Mouse (Mus musculus): ENCODE results near the gene Pafah2.

Gene Pafah2

DNA sequence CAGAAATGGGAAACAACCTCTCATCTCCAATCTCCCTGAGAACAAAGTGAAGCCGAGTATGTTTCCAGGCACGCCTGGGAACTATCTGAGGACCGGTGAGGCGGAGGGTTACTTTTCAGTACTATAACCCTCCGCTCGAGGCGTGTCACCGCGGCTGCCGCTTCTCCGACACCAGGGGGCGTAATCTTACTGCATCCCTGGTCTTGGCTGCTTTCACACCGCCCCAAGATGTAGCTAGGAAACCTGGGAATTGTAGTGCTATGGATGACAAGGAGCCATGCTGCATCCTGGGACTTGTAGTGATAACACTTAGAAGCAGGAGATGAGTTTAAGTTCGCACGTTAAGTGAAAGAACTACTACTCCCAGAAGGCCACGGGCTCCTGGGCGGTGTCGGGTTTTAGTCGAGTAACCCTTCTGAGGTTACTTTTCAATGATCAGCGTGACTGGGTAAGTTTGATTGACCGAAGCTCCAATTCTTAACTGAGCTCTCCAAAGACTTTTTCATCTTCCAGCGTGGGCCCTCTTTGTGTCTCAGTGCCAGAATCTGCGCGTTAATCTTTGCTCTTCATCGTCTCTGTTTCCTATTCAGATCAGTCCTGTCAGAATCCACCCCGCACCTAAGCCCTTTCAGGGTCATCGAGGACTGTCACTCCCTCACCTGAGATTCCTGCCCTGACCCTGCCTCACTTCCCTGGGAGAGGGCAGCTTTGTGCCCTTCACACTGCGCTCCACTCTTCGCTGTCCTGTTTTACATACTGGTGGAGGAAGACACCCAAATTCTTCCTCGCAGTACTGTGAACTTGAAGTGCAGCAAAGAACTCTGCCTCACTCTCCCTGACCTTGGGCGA is at the start of gene Pafah2:
Gene Pafah2 (plus strand): TSS at position 344 of the 849 bp plus-strand sequence.
- peak; percentile 90 for DNase-seq

DNA sequence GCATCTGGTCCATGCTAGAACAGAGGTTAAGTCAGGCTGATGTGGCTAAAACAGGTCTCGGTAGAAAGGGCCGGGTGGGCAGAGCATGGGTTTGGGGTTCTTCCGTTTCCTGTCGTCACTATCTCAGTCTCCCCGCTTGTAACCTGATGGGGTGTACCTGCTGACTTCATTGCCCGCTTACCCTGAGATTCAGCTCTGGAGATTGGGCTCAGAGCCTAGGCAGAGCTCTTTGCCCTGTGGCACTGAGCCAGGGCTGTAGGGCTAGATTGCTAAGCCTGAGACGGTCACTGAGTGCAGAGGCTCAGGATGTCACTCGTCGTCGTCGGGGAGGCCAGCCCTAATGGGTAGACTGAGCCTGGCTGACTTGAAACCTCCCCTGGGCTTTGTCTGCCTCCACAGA is 48.0 kb upstream of the Pafah2 start:
- no peak for DNase-seq

- DNase-seq: no peak
Observed at GRCm38 (mm10) chr4:134348545-134348944, 47.6 kb upstream of the Pafah2 start.

DNA sequence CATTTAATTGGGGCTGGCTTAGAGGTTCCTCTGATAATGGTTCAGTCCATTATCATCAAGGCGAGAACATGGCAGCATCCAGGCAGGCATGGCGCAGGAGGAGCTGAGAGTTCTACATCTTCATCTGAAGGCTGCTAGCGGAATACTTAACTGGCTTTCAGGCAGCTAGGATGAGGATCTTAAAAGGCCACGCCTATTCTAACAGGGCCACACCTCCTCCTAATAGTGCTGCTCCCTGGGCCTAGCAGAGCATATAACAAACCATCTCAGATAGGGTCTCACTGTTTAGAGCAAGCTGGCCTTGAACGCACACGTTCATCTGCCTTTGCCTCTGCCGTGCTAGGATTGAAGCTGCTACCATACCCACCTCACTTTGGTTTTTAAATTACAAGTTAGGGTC is 46.3 kb upstream of the Pafah2 start:
- no peak for DNase-seq

- no peak for DNase-seq
Observed at GRCm38 (mm10) chr4:134350641-134351040, 45.5 kb upstream of the Pafah2 start.

DNA sequence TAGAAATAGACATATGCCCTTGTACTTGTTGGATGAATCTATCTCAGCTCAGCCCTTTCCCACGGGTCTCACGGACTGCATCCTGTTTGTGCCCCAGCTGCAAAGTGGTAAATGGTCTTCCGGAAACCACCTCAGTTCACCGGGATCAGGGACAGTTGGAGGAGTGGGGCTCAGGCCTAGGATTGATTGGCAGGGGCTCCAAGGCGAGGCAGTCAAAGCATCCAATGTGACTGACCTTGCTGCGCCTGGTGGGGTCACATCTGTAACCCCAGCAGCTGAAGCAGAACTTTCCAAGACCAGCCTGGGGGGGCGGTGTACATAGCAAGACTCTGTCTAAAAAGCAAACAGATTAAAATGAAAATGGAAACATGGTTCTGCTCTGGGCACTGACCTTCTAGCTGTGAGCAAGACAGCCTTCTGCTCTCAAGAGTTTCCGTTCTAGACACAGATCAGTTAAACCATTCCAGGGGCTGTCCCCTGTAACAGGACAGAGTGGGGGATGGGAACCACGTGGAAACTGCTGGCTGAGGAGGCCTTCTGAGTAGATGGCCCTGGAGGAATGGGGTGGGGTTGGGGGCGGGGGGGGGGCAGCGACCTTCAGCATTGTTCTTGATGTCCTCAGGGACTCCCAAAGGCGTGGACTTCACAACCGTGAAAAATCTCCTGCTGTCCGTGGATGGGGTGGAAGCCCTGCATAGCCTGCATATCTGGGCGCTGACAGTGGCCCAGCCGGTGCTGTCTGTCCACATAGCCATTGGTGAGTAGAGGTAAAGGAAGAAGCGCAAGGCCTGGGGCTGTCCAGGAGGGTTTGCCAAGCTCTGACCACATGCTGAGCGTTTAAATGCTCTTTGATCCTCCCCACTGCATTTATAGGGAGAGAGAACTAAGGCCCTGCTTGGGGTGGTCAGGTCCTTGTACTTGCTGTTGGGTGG is 44.5 kb upstream of the Pafah2 start:
- no peak for DNase-seq

DNA sequence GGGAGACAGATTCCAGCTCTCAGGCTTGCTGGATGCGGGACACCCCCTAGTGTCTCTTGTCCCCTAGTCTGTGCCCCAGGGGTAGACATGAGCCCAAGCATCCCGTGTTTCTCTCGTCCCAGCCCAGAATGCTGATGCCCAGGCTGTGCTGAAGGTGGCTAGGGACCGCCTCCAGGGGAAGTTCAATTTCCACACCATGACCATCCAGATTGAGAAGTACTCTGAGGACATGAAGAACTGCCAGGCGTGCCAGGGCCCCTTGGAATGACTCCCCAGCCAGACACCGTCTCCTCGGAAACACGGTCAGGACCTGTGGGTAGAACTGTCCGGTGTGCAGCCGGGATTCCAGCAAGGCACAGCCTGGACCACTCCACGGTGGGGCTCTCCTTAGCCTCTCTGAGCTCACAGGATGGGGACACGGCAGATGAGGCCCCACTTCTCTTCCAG is 43.8 kb upstream of the Pafah2 start:
- no peak for DNase-seq

- no peak for DNase-seq
Observed at GRCm38 (mm10) chr4:134352929-134353328, 43.2 kb upstream of the Pafah2 start.

DNA sequence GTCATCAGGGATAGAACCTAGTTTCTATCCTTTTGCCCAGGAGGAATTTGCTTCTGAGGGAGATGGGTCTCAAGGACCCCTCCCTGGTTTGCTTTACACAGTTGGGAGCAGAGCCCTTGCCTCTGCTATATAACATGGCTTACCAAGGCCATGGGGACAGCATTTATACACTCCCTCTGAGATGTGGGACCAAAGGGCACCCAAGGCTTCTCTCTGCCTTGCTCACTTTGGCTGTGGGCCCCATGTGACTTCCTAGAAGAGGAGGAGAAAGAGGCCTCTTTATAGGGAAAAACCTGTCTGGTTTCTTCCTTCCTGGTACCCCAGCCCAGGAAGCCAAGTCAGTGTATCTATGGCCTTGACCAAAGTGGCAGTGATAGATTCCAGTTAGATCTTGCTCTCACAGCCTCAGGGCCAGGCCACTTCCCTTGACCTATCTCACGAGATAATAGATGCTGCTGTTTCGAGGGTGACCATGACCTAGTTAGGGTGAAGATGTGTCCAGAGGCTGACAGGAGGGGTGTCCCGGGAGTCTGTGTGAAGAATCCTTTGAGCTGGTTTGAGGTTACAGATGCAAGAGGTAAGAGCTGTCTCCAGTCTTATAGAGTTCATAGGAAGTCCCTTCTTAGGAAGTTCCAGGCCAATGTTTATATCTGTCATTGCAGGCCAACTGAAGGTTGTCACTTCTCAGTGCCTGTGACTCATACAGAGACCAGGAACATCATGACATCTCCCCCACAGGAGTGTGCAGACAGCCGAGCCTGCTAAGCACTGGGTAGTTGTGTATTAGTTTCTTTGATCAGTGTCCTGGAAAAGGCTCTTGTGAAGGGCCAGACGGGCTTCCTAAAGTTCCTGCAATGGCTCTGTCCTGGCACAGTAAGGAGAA is 42.4 kb upstream of the Pafah2 start:
- no peak for DNase-seq

GRCm38 (mm10) chr4:134355841-134356452 is 40.2 kb upstream of the Pafah2 start:
- no peak for DNase-seq

DNA sequence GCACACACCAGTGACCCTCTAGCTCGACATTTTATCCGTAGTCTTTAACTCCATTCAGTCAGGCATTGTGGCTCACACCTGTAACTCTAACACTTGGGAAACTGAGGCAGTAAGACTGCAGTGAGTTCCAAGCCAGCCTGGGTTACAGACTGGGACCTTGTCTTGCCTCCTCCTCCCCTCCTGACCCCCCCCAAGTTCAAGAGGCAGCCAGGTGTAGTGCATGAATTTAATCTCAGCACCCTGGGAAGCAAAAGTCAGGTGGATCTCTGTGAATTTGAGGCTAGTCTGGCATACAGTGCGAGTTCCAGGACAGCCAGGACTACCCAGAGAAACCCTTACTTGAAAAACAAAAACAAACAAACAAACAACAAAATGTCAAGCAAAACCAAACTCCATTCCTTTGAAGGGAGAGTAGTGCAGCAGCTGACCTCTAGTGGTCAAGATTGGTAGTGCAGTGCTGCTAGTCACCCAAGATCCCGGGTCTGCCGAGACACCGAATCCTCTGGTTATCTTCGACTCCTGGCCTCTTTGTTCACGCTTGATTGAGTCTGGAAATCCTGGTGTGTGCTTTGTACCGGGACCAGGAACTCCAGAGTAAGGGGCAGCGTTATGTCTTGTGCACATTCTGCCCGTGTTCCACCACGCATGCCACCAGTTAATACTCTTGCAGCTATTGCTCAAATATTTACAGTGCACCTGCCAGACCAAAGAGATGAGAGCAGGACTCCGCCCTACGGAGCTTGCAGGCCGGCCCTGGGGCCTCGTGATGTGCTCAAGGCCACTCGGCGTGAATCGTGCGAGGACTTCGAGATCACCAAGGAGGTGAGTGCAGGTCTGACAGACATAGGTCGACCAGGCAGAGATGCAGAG is 39.3 kb upstream of the Pafah2 start:
- DNase-seq: peak; percentile 83

GRCm38 (mm10) chr4:134357461-134357771 is 38.7 kb upstream of the Pafah2 start:
- no peak for DNase-seq

DNA sequence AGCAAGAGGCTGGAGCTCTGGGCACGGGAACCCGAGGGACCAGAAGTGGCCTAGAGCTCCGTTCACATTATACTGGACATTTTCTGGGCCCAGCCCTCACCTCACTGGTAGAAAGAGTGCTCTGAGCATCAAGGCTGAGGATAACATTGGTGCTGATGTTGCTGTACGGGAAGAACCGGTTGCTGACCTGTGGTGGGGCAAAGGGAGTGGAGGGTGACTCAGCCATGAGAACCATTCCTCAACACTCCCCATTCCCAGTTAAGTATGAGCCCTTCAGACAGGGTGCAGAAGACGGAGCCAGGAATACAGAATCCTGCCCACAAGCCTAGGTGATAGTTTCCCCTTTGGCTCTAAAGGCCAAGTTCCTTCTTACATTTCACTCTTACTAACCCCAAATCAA is 36.5 kb upstream of the Pafah2 start:
- DNase-seq: no peak

- DNase-seq: no peak
Observed at GRCm38 (mm10) chr4:134361215-134361614, 34.9 kb upstream of the Pafah2 start.

DNA sequence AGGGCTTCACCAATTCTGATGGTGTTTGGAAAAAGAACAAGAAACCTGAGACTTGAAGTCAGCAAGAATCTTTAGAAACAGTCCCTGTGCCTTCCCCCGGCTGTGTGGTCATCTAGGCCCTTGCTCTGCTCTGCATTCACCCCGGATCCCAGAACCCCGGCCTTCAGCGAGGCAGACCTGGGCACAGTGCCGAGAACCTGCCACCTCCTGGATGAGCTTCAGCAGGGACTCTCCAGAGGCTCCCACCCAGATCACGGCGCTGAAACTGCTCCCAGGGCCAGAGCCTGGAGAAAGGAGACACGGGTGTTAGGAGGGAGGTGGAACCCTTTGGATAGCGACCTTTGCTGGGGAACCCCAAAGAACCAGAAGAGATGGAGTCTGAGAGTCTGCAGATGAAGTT is 34.0 kb upstream of the Pafah2 start:
- no peak for DNase-seq

GRCm38 (mm10) chr4:134362586-134362985 is 33.5 kb upstream of the Pafah2 start:
- DNase-seq: no peak

DNA sequence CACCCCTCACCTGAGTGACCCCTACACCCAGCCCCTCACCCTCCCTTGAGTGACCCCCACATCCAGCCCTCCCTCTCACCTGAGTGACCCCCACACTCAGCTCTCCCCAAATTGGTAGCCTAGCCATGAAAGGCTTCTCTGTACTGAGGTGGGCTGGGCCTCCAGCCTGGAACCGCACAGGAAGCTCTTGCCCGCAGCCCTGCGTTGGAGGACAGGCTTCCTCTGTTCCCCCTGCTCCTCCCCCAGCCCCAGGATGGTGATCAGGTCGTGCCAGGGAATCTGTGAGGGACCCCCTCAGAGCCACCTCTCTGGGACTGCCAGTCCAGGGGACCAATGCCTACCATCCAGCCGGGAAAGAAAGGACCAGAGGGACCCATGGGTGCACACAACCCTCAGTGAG is 30.8 kb upstream of the Pafah2 start:
- no peak for DNase-seq

DNA sequence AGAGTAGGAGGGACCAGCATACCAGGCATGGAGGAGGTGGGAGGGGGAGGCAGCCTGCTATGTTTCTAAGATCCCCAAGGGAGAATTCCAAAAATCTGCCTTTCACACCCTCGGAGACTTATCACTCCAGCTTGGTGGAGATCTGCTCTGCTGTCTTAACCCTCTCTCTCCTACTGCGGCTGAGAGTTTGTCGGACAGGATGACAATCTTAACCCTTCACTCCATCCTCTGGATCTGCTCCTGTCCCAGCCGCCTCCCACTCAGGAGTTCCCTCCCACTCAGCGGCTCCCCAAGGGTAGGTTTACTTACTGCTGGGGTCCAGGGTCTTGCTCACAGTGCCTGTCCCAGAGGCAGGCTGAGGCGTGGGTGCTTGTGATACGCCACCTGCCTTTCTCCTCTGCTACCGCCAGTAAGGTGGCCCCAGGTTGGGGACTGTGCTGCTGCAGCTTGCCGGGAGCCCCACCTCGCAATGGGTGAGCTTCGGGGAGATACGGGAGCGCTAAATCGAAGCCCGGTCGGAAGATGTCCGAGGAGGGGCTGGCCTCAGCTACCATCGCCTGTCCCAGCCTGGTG is 25.4 kb upstream of the Pafah2 start:
- DNase-seq: peak; percentile 32

GRCm38 (mm10) chr4:134371316-134371855 is 24.7 kb upstream of the Pafah2 start:
- peak; percentile 31 for DNase-seq

DNA sequence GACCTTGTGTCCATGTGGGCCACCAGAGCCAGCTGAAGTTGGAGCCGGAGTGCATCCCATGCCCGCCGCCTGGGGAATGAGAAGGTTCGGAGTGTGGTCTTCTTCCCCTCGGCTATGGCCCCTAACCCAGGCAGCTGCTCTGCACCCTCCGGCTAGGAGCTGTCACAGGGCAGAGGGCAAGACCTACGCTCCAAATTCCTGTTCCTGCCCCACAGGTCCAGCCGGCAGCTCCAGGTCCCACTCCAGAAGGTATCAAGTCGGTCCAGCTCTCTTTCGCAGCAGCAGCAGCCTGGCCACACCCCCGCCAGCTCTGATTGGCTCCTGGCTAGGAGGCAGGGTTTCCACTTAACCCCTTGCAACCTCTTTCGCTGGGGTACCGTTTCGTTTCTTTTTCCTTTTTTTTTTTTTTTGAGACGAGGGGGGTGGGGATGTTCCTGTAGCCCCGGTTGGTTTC is 23.8 kb upstream of the Pafah2 start:
- DNase-seq: peak; percentile 81

DNA sequence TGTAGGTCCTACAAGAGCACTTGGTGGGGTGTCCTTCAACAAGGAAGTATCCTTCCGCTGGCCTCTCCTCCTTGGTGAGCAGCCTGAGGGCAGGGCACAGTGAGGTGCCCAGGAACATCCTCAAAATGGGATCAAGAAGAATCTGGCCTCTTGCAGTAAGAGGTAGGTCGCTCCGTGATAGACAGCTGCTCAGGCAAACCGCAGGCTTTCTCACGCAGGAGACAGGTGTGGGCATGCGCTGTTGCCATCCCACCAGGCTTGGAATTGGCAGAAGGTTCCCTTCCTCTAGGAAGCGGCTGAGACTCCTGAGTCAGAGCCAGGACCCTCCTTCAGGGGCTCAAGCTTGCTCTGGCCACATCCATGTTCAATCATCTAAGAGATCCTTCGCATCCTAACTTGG is 22.8 kb upstream of the Pafah2 start:
- no peak for DNase-seq
